Mouse (Mus musculus): ENCODE data around the gene Zbtb41. TPM values are rescaled to one million over a fixed set of nuclear protein-coding genes. Genes with fewer than 3 reads are reported as not detected.
A peak's percentile ranks its signal among the peaks of the same experiment; 100 is the strongest.
"Not testable (repeated sequence)": the region's sequence is repeated elsewhere in the genome, so short reads cannot be mapped to it uniquely, and the experiment has no call there.

Gene Zbtb41
- total and polyA plus RNA-seq, 2 experiments from 2014 or later, result 13.2 to 54.5 TPM

DNA sequence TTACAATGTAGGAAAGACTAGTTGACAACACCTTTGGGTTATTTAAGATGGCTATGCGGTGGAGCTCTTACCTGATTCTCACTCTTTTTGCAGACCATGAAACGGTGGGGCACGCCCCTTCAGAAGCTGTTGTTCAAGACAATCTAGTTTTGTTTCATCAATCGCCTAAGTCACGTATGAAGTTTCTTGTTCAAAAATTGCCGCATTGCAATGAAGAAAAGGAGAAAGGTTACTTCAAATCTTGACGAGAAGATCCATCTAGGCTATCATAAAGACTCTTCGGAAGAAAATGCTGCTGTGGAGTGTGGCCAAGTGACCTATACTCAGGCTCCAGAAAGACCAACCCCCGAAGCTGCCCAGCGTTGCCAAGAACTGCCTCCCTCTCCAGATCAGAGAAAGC, 853 bp downstream of the Zbtb41 start:
- TF ChIP-seq CTCF (IDR thresholded peaks at IDR 0.05), result no peak
- WGBS, result 16% methylated on average over 10 of the region's 10 CpGs
- H3K36me3 ChIP-seq (ENCODE audit: insufficient read depth, low read length), result no peaks in the 10 kb centered on the region
- peak overlapping the region; percentile 77 for H3K4me2 ChIP-seq (ENCODE audit: low read depth, low read length, poor library complexity, severe bottlenecking)
- peak; percentile 7 for DNase-seq (ENCODE audit: low spot score)
- H3K27me3 ChIP-seq (ENCODE audit: insufficient read depth, low read length), result no peaks in the 10 kb centered on the region
- H3K4me1 ChIP-seq (ENCODE audit: insufficient read depth, low read length), result peaks cover 17% of the 10 kb centered on the region
- peak overlapping the region; percentile 84 for H3K4me3 ChIP-seq (ENCODE audit: low read depth, low read length)
- ATAC-seq (ENCODE audit: low FRiP score), result no peak
- no peaks in the 10 kb centered on the region for H3K9me3 ChIP-seq (ENCODE audit: low read length)
- peak overlapping the region; percentile 89 for H3K27ac ChIP-seq (ENCODE audit: low read depth, low read length)
- peak overlapping the region; percentile 81 for H3K9ac ChIP-seq (replicated peaks; ENCODE audit: low read length, poor library complexity, severe bottlenecking)

DNA sequence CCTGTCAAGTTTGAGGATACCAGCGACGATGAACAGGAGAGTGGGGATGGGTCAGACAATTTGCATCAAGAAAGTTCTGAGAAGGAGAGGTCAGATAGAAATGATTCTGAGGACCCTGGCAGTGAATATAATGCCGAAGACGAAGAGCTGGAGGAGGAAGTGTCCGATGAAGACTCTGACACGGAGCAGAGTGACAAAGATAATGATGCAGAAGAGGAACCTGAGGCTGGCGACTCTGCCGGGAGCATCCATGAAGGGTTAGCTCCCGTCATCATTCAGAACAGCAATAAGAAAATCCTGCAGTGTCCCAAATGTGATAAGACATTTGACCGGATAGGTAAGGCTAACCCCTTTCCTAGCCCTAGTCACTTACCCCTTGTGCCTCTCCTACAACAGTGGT, 1.8 kb downstream of the Zbtb41 start:
- no peaks in the 10 kb centered on the region for H3K36me3 ChIP-seq (ENCODE audit: insufficient read depth, low read length)
- H3K4me2 ChIP-seq (ENCODE audit: low read depth, low read length, poor library complexity, severe bottlenecking), result peak overlapping the region; percentile 77
- WGBS, result 55% methylated on average over 10 of the region's 10 CpGs
- H3K4me1 ChIP-seq (ENCODE audit: insufficient read depth, low read length), result peaks cover 17% of the 10 kb centered on the region
- H3K9me3 ChIP-seq (ENCODE audit: low read length), result no peaks in the 10 kb centered on the region
- H3K4me3 ChIP-seq (ENCODE audit: low read depth, low read length), result peak overlapping the region; percentile 84
- H3K27ac ChIP-seq (ENCODE audit: low read depth, low read length), result no peak overlapping the region
- DNase-seq (ENCODE audit: low spot score), result no peak
- no peaks in the 10 kb centered on the region for H3K27me3 ChIP-seq (ENCODE audit: insufficient read depth, low read length)
- no peak for ATAC-seq (ENCODE audit: low FRiP score)
- TF ChIP-seq CTCF (IDR thresholded peaks at IDR 0.05), result no peak
- 0 out of 2 replicates have a peak overlapping the region, but pooled peaks have one; percentile 33 for H3K9ac ChIP-seq (replicated peaks; ENCODE audit: low read length, poor library complexity, severe bottlenecking)

DNA sequence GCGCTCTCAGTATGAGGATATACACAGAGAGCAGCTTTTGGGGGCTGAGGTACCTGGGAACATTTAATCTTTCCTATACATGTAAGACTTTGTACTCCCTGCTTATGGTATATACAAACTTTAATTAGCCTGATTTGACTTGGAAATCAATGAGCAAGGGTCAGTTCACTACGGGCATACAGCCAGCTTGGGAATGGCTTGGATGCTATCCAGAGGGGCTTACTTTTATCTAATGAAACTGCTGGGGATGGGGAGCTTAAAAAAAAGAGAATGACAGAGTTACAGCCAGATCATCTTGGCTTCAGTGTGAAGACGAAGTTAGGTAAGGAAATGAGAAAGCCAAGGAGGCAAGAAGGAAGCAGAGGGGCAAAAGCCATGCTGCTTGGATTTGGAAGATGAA, 2.9 kb downstream of the Zbtb41 start:
- ATAC-seq (ENCODE audit: low FRiP score), result no peak
- peak overlapping the region; percentile 24; the same call in 1 of the 2 replicates for H3K9ac ChIP-seq (replicated peaks; ENCODE audit: low read length, poor library complexity, severe bottlenecking)
- H3K4me3 ChIP-seq (ENCODE audit: low read depth, low read length), result peak overlapping the region; percentile 36
- no peaks in the 10 kb centered on the region for H3K27me3 ChIP-seq (ENCODE audit: insufficient read depth, low read length)
- peak overlapping the region; percentile 66 for H3K4me2 ChIP-seq (ENCODE audit: low read depth, low read length, poor library complexity, severe bottlenecking)
- H3K4me1 ChIP-seq (ENCODE audit: insufficient read depth, low read length), result peaks cover 17% of the 10 kb centered on the region
- no peak for TF ChIP-seq CTCF (IDR thresholded peaks at IDR 0.05)
- peak; percentile 17 for DNase-seq (ENCODE audit: low spot score)
- H3K9me3 ChIP-seq (ENCODE audit: low read length), result no peaks in the 10 kb centered on the region
- 27% methylated on average over 3 of the region's 3 CpGs for WGBS
- H3K36me3 ChIP-seq (ENCODE audit: insufficient read depth, low read length), result peaks cover 3% of the 10 kb centered on the region; the same call in 1 of the 2 replicates
- no peak overlapping the region for H3K27ac ChIP-seq (ENCODE audit: low read depth, low read length)

DNA sequence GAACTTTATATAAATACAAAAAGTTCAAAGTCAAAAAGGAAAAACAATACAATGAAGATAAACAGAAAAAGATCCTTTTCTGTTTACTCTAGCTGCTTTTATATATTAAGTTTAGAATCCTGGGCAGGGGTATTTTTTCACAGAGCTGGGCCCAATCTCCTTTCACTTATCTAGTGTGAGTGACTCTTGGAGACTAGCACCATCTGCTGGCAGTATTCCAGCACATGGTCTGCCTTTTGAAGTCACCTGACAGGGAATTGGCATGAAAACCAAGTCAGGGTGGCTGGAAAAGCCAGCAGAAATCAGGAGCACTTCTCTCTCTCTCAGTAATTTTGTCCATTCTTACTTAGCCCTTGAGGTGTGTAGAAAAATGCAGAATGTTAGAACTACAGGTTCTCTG, 16.3 kb downstream of the Zbtb41 start:
- Histone ChIP-seq H3K36me3 (ENCODE audit: insufficient read depth, low read length) (peaks cover 27% of the 10 kb centered on the region), H3K9me3 (ENCODE audit: low read length) (no peaks in the 10 kb centered on the region), H3K4me2 (ENCODE audit: low read depth, low read length, poor library complexity, severe bottlenecking) (no peak overlapping the region), H3K27ac (ENCODE audit: low read depth, low read length) (no peak overlapping the region), H3K4me1 (ENCODE audit: insufficient read depth, low read length) (no peaks in the 10 kb centered on the region), H3K27me3 (ENCODE audit: insufficient read depth, low read length) (no peaks in the 10 kb centered on the region), H3K9ac (replicated peaks; ENCODE audit: low read length, poor library complexity, severe bottlenecking) (no peak overlapping the region), H3K4me3 (ENCODE audit: low read depth, low read length) (no peak overlapping the region)
- ATAC-seq (ENCODE audit: low FRiP score) (0 out of 2 replicates have a peak, but pooled peaks have one; percentile 27), DNase-seq (ENCODE audit: low spot score) (peak; percentile 87)
- TF ChIP-seq CTCF (IDR thresholded peaks at IDR 0.05), result peak; percentile 75

DNA sequence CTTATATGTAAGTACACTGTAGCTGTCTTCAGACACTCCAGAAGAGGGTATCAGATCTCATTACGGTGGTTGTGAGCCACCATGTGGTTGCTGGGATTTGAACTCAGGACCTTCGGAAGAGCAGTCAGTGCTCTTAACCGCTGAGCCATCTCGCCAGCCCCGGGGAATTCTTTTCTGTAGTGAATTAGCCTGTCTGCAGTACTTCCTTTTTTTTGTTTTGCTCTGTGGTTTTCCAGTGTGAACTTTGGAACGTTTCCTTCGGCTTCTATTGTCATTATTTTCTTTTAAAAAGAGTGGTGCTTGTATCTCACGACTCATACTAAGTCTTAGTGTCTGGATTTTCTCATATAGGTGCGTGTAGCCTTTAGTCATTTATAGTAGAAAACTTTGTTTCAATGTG, 21.0 kb downstream of the Zbtb41 start:
- DNase-seq (ENCODE audit: low spot score); H3K27ac ChIP-seq (ENCODE audit: low read depth, low read length); H3K9ac ChIP-seq (replicated peaks; ENCODE audit: low read length, poor library complexity, severe bottlenecking); H3K9me3 ChIP-seq (ENCODE audit: low read length); H3K4me1 ChIP-seq (ENCODE audit: insufficient read depth, low read length); H3K27me3 ChIP-seq (ENCODE audit: insufficient read depth, low read length); H3K4me3 ChIP-seq (ENCODE audit: low read depth, low read length); ATAC-seq (ENCODE audit: low FRiP score); H3K4me2 ChIP-seq (ENCODE audit: low read depth, low read length, poor library complexity, severe bottlenecking): not testable (repeated sequence)
- WGBS, result 89% methylated on average over 9 of the region's 9 CpGs
- peaks cover 15% of the 10 kb centered on the region; the same call in 1 of the 2 replicates for H3K36me3 ChIP-seq (ENCODE audit: insufficient read depth, low read length)

DNA sequence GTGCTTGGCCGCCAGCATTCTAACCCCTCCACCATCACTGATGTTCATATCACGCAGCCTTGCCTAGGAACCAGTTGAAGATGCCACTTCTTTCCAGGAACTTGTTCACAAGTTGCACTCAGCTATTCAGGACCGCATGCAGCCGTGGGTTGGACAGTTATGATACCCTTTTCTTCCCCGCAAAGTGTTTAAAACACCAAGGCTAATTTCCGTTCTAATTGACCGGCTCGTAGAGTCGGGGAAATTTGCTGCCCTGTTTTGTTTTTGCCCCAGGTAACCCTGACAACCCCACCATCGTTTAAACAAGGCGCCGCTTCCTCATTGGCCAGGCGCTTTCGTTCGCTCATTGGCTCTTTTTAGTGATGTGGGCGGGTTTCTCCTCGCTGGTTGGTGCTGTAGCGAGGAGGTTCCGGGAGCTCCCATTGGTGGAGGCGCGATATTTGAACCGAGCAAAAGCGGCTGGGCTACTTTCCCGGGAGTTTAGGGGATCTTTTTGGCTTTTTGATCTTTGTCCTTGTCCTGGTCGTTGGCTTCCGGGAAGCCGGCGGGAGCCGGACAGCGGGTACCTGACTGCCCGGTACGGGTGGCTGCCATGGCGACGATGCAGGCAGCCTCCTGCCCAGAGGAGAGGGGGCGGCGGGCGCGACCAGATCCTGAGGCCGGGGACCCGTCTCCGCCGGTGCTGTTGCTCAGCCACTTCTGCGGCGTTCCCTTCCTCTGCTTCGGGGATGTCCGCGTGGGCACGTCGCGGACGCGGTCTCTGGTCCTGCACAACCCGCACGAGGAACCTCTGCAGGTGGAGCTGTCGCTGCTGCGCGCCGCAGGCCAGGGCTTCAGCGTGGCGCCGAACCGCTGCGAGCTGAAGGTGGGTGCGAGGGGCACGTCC, 32.5 kb downstream of the Zbtb41 start, which contains the start of gene Aspm:
TSS of gene Aspm (plus strand) at position 433 of the 886 bp plus-strand sequence.
- DNase-seq (ENCODE audit: low spot score), result peak; percentile 95
- 0 out of 2 replicates have a peak, but pooled peaks have one; percentile 4 for TF ChIP-seq CTCF (IDR thresholded peaks at IDR 0.05)
- H3K27ac ChIP-seq (ENCODE audit: low read depth, low read length), result no peak within 1 kb of the TSS
- H3K9ac ChIP-seq (replicated peaks; ENCODE audit: low read length, poor library complexity, severe bottlenecking), result no peak within 1 kb of the TSS
- peak; percentile 99 for ATAC-seq (ENCODE audit: low FRiP score)
- peak within 1 kb of the TSS; percentile 96 for H3K4me2 ChIP-seq (ENCODE audit: low read depth, low read length, poor library complexity, severe bottlenecking)
- H3K9me3 ChIP-seq (ENCODE audit: low read length), result no peaks in the 10 kb centered on the region
- H3K4me1 ChIP-seq (ENCODE audit: insufficient read depth, low read length), result no peaks in the 10 kb centered on the region
- H3K36me3 ChIP-seq (ENCODE audit: insufficient read depth, low read length), result peaks cover 3% of the 10 kb centered on the region; the same call in 1 of the 2 replicates
- no peaks in the 10 kb centered on the region for H3K27me3 ChIP-seq (ENCODE audit: insufficient read depth, low read length)
- H3K4me3 ChIP-seq (ENCODE audit: low read depth, low read length), result peak within 1 kb of the TSS; percentile 64
- under 1% methylated on average over 59 of the region's 65 CpGs for WGBS
